Mouse (Mus musculus) large intestine, adult 2 months (tissue): ENCODE results near the gene Slc30a1. TPM values are rescaled to one million over a fixed set of nuclear protein-coding genes. Genes with fewer than 3 reads are reported as not detected.

Experiments used
- DNase-seq: peaks from one replicate; pipeline ENCODE4 v3.0.0-alpha.2; 2012; ENCODE audit warnings: low read depth, low spot score
- WGBS: fragments of 180-500 bp; shearing (Covaris S2); methylation state at CpG from one replicate; pipeline ENCODE4 v1.1.7; 2018; 5-methylcytosine and 5-hydroxymethylcytosine counted together
- polyA plus RNA-seq: library from polyadenylated mRNA; depleted of rRNA; stranded (reverse); fragments of >200 nt; gene quantifications from 2 replicates; pipeline ENCODE4 v1.2.3, GENCODE M21; 2012; rRNA removed

Slc30a1 gene
- polyA plus RNA-seq, result 15.2 and 19.8 TPM in 2 replicates

DNA sequence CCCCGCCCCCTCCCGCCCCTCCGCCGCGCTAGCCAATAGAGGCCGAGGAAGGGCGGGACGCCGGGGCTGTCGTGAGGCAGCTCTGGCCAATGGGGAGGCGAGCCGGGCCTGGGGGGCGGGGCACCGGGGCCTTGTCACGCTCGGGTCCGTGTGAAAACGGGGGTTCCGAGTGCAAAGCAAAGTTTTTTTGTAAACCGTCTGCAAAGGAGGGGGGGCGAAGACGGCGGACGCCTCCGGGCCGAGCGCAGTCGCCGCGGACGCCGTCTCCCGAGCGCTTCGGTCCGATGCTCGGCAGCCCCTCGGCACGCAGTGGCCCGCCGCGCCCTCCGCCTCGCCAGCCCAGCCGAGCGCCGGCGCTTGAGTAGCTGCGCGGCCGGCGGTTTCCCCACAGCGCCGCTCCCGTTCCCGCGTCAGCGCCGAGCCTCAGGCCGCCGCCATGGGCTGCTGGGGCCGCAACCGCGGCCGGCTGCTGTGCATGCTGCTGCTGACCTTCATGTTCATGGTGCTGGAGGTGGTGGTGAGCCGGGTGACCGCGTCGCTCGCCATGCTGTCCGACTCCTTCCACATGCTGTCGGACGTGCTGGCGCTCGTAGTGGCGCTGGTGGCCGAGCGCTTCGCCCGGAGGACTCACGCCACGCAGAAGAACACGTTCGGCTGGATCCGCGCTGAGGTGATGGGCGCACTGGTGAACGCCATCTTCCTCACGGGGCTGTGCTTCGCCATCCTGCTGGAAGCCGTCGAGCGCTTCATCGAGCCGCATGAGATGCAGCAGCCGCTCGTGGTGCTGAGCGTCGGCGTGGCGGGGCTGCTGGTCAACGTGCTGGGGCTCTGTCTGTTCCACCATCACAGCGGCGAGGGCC, at the start of gene Slc30a1:
TSS of gene Slc30a1 (plus strand) at position 197 of the 860 bp plus-strand sequence.
- 1% methylated on average over 102 of the region's 104 CpGs for WGBS
- DNase-seq, result no peak

DNA sequence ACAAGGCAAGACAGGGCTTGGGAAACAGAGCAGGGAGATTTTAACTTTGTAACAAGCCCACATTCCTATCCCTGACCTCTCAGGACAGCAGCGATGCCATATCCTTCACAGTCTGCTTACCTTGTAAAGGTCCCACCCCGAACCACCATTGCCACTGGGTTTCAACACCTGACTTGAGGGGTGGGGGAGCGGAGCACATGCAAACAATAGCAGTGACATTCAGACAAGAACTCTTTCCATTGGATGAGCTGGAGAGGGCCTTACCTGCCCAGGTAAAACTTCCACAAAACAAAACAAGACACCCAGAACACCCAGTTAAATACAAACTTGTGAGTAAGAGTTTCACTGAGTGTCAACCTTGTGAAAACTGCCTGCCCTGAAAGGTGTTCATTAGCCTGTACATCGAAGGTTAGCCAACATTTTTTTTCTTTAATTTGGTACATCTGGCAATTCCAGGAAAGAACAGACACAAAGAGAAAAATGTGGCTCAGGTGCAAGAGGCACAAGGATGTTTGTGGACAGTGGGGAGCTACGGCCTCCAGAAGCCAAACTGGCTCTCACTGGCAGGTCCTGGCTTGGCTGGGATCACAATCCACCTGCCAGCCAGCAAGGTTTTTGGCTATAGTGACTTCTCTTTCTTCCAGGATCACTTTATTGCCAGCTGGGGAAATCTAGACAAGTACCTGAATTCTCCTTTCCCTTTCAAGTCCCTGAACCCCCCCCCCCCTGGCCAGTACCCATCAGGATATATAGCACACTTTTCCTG, 49.5 kb upstream of the Slc30a1 start:
- WGBS, result 81% methylated on average over 5 of the region's 5 CpGs
- no peak for DNase-seq

DNA sequence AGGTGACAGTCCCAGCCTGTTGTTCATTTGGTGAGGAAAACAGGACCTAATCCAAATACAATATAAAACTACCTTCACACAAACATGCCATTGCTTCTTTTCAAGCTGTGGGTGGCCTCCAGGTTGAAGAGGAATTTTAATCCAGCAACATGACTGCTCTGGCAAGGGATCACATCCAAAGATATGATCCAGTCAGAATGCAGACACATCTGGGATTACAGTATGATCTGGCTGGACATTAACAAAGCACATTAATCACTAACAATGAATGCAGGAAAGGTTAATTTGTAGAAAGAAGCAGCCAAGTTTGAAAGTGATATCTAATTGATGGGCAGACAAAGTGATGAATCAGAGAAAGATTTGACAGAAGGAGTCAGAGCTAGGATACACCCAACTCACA, 48.4 kb upstream of the Slc30a1 start:
- no peak for DNase-seq

DNA sequence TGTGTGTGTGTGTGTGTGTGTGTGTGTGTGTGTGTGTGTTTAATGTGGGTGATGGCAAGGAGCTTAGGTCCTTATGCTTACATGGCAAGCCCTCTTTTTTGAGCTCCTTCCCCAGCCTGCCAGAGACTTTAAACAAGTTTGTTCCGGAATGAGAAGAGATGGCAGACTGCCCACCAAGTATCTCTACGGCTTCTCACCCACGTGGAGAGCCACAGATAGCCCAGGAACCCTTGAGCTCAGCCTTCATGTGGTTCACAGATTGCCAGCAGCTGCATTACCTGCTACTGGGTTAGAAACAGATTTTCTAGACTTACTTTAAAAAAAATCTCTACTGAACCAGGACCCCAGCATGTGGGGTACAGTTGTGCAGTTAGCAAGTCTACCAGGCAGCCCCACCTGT, 46.7 kb upstream of the Slc30a1 start:
- DNase-seq, result no peak
- WGBS, result 51% methylated on average over 3 of the region's 3 CpGs

DNA sequence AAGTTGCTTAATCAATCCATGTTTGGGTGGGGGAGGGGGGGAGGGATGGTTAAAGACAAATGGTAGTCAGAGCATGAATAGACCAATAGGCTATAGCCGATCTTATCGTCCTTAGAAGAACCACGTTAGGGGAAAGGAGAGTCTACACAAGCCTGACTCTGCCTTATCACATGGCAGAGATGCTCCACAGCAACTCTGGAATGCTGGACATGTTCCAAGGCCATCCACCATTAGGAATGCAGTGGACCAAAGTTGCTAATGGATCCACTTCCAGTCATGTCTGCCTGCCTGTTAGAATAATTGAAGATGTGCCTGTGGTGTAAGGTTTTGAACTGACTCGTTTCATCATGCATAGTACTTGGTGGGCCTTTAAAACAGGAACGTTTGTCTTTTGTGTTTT, 45.3 kb upstream of the Slc30a1 start:
- 72% methylated on average over 5 of the region's 5 CpGs for WGBS

DNA sequence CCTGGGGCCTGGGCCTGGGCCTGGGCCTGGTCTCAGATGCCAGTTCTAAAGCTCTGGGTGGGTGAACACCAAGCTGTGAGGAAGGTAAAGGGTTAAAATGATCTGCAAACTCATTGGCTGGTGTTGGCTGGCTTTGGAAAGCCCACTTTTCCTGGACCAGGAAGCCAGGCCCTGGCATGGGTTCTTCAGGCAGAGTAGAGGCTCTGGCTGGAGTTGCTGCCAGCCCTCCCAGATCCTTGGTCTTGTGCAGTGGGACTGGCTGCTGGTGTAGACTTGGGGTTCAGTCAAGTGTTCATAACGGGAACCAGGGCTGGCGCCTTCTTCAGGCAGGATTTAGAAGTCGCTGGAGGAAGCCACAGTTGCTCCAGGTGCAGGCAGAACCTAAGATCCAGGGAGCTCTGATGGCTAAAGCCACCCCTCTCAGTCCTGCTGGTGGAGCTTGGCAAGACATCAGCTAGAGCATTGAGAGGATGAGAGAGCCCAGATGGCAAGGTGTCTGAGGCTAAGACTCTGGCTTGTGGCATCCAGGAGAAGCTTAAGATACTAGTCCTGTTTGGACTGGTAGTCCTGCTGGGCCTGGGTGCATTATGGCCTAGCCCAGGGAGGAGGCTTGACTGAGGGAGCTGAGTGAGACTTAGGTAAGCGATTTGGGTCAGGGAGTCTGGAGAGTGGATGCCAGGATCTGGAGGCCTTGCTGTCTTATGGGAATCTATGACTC, 42.6 kb upstream of the Slc30a1 start:
- 71% methylated on average over 4 of the region's 4 CpGs for WGBS

More for the DNA sequence above, 45.3 kb upstream of the Slc30a1 start:
- no peak for DNase-seq

DNA sequence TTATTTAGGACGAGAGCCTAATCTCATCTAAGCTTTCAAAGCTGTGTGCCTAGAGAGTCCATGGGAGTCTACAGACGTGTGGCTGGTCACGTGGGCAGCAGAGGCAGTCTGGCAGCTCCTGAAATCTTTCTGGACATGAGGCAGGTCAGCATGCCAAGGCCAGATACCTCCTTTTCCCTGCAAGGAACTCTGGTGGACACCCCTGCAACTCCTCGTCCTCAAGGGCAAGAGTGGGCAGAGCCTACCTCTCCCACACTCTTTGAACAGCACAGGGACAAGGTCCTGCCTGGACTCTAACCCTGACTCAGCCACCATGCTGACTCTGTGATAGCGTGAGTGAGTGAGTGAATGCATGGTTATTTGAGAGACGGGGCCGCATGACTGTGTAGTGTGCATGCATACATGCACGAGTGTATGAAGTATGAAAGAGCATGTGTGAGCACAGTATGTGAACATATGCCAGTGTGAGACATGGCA, 42.0 kb upstream of the Slc30a1 start:
- WGBS, result 87% methylated on average over 8 of the region's 8 CpGs
- no peak for DNase-seq

More for the DNA sequence above, 42.6 kb upstream of the Slc30a1 start:
- DNase-seq, result no peak

DNA sequence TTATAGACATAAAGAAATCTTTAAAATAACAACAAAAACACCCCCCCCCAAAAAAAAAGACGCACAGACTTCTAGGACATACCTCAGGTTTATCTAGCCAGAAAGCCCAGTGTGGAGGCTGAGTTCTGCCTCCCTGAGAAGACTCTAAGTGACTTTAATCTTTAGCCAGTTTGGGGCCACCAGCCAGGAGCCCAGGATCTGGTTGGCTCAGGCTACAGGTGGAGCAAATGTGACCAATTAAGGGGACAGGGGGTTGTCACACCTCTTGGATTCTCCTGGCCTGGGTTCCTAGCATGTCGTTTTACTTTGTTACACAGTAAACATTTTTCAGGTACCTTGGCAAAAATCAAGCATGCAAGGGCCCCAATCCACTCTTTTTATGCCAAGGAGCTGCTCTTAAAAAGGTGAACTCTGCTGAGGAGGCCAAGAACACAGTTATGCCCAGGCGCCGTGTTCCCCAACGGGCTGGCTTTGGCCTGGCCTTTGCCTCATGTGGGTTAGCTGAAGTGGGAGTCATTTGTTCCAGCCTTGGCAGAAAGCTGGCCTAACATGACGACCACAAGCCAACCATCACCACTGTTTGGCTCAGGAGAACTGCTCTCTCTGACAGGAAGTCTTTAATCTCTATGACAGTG, 34.4 kb upstream of the Slc30a1 start:
- WGBS, result 77% methylated on average over 6 of the region's 6 CpGs
- DNase-seq, result no peak

DNA sequence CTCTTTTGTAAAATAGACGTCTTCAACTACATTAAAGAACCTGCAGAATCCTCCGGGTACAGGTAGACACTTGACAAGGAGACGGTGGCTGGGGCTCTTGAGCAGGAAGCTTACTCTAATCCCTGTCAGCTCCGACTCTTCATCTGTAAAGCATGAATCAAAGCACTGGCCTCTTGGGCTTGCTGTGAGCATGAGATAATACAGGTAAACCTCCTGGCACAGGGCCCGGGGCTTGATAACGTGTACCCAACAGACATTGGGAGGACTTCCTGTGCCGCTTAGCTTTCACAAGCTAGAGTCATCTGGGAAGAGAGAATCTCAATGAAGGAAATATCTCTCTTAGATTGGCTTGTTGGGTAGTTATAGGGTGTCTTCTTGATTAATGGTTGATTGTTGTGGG, 31.6 kb upstream of the Slc30a1 start:
- no peak for DNase-seq
- 37% methylated on average over 7 of the region's 7 CpGs for WGBS

DNA sequence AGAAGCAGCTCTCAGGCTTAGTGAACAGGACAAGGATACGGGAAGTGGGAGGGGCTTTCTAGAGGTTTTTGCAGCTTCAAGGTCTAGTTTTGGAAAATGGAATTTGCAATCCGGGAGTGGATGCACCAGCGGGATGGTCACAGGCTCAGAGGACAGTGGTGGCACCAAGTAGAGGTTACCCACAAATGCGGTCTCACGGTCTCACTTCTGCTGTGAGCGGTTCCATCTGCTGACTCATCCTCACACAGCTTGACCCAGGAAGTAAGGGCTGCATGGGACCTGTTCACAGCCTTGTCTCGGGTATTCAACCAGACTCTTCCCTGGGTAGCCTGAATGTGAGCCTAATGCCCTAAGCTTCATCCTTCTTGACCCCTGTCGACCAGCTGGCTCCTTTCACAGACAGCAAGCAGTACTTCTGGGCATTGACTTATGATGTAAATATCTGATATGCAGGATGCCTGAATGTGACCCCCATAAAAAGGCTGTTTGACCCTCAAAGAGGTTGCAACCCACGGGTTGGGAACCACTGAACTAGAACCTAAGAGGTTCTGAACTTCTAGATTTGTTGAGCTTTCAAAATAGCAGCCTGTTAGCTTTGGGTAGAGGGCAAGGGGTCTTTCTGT, 30.8 kb upstream of the Slc30a1 start:
- 54% methylated on average over 9 of the region's 9 CpGs for WGBS
- no peak for DNase-seq

DNA sequence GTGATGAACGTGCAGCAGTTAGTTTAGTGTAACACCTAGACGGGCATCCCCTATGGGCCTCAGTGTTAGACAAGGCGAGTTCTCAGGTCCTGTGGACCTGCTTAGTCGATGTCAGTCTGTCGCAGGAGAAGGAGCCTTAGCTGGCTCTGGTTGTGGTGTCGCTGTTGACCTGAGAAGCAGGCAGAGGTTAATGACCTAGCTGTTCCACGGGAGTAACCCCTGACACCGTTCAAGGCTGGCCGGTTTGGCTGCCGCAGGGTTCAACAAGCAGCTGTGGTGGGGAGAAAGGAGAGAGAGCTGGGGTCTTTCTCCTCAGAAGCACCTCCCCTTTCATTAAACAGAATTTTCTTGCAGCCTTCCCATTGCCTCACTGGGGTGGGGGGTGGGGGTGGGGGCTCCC, 28.9 kb upstream of the Slc30a1 start:
- DNase-seq, result no peak
- WGBS, result 74% methylated on average over 10 of the region's 10 CpGs

DNA sequence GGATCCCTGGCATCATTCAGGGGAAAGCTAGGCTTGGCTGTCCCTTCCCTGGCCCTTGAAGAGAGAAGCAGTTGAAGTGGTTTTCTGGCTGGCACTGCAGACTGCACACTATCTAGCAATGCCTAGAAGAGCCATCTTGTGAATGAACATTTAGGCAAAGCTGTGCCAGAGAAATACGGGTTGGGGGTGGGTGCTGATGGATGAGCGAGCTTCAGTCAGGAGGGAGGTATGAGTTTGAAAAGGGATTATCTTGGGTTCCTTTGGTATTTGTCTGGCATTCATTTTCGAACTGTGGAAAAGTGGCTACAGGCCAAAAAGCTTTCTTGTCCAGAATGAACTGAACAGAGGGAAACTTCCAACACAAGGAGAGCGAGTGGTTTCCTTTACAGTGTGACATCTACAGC, 28.0 kb upstream of the Slc30a1 start:
- WGBS, result 71% methylated on average over 4 of the region's 4 CpGs
- no peak for DNase-seq

DNA sequence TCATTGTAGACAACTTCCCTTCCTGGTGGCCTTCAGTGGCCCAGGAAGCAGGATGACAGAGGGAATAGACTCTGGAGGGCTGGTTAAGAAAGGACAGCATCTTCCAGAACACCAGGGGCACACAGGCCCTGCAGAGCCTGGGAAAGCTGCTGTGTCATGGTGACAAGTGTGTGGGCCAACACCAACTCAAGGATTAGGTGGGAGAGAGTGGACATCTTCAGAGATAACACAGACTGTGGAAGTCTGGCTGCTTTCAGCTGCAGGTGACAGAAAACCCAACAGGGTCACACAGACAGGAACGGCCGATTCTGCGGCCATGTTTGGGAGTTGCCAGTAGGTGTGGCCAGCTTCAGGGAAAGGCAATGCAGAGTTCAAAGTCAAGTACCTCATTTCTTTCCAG, 26.3 kb upstream of the Slc30a1 start:
- 38% methylated on average over 3 of the region's 3 CpGs for WGBS
- no peak for DNase-seq

DNA sequence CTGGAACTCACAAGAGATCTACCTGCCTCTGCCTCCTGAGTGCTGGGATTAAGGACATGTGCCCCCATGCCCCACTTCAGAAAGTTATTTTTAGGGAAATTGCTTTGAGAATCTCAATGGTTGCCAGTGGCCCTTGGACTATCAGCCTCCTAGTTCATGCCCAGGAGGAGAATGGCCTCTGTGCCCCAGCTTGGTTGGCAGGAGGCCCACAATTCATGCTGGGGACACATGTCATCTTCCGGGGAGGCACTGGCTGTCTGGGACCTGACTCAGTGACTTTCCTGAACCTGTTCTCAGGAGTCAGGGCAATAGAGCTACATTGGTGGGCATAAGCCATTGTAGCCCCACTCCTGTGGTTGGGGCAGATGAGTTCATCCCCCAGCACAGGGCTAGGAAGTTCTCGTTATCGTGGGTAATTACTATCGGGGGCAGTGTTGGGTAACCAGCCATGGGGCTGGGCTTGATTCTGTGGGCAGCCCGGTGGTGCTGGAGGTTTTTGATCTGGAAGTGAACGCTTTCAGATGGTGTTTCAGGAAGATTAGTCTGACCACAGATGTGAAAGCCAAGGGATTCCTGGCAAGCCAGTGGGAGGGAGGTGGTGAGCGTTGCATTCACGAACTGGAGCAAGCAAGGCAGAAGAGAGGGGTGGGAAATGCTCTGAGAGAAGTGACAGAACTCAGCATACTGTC, 25.5 kb upstream of the Slc30a1 start:
- no peak for DNase-seq
- 63% methylated on average over 8 of the region's 8 CpGs for WGBS

DNA sequence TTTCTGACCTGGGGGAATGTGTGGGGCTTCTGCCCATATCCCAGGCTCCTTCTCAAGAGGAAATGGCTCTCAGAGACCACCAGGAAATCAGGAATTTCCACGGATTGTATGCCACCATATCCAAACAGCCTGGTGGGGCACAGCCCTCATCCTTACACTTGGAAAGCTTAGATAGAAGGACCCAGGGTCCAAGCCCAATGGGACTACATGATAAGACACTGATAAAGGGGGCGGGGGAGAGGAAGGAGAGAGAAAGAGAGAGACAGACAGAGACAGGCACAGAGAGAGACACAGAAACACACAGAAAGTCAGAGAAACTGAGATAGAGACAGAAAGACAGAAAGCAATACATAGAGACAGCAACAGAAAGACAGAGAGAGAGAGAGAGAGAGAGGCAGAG, 24.9 kb upstream of the Slc30a1 start:
- DNase-seq, result no peak
- 58% methylated on average over 2 of the region's 2 CpGs for WGBS

DNA sequence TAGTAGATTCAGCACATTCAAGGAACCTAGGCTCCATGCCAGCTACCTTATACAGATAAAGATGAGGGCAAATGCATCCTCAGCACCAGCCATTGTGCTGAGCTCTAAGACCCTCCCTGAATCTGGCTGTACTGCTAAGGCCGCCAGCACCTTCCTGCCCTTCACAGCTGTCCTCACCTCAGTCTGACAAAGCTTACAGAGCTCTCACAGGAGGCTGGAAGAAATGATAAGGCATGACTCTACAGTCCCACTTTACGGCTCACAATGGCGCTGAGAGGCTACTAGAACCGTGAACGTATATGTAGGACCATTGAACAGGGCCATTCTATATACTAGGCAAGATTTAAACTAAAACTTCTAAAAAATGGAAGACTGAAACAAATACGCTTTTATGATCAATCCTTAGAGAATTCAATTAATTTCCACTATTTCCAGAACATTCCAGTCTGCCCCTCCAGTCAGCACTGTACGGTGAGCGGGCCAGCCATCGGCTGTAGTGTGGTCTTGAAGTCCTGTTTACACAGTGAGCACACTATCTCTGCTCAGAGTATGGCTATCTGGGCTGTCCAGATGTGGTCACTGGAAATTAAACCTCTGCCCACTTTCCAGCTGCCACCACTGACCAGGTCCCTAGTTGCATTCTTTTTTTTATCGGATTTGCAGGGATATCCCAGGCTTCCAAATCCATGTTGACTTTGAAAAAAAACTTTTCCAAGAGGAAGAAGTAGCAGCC, 23.9 kb upstream of the Slc30a1 start:
- 94% methylated on average over 10 of the region's 10 CpGs for WGBS
- no peak for DNase-seq

DNA sequence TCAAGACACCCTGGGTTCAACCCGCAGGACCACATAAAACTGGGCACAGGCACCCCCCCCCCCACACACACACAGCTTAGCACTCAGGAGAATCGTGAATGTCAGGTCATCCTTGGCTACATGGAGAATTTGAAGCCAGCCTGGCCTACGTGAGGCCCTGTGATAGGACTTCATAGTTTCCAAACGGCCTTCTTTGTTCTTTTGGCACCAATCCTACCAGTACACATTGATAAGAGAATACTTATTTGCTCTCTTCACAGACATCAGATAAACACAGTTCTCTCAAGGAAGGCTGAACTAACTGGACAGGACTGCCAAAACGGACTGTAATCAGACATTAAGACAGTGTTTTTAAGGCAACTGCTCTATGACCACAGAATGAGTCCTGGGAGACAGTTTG, 22.9 kb upstream of the Slc30a1 start:
- 35% methylated on average over 5 of the region's 5 CpGs for WGBS
- no peak for DNase-seq

DNA sequence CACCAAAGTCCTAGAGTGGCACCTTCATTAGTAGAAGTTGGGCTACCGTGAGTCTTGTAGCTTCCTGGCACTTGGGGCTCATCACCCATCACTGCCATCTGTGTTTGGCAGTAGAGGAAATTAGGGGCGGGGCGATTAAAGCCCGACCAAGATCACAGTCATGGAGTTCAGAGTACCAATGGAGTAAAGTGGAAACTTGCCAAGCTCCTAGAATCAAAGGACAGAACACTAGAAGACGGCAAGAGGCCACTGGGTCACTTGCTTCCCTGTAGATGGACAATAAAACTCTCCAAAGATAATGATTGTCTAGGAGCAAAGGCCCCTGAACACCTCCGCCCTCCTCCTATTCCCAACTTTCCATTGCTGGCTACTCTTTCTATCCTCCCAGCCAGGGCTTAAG, 14.7 kb upstream of the Slc30a1 start:
- 33% methylated on average over 6 of the region's 6 CpGs for WGBS
- no peak for DNase-seq
